Mouse (Mus musculus) E14TG2a.4 (cell line): ENCODE data around the gene Cul3.

Experiments used
- CTCF ChIP-seq: conservative IDR thresholded peaks from 2 replicates; pipeline ENCODE4 v1.5.1; 2014; ENCODE audit warnings: low read length
- NANOG ChIP-seq: IDR thresholded peaks from 2 replicates; pipeline ENCODE4 v1.6.1; 2014; ENCODE audit warnings: borderline replicate concordance, low read length, mixed read lengths

DNA sequence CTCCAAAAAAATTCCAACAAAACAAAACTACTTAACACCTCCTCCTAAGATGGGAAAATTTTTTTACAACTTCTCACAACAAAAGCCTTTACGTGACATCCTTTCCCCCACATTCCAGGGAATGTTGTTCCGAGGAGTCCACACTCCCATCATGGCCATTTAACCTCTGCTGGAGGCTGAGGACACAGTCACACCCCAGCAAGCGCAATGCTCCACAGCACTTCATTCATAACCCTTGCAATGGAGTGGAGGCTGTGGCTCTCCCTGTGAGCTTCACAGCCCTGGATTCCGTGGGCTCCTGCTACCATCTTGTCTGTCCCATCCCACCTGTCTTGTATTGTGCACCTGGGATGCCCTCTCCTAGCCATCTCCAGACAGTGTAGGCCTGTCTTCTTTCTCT is 81.6 kb downstream of the Cul3 start:
- TF ChIP-seq CTCF (no peak), NANOG (no peak)
